Mouse (Mus musculus): ENCODE measurements around the gene Gpr162.

DNA sequence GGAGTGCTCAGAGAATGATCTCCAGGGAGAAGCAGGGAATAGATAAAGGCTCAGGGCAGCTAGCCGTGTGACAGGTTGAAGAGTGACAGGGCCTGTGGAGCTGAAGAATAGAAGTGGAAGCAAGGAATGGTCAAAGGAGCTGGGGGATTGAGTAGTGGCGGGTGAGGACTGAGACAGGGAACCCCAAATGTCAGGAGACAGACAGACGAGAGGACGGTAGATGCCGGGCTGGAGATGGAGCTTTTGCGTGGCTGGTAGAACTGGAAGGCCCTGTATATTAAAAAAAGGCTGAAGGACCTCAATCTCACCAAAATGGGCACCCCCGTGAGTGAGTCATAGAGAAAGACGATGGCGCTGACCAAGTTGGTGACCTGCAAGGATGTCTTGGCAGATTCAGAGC lies 3.3 kb downstream of the Gpr162 start:
- TF ChIP-seq CTCF (IDR thresholded peaks at IDR 0.05; ENCODE audit: borderline replicate concordance, insufficient read depth, low read depth, low read length) (no peak), POLR2A (IDR thresholded peaks at IDR 0.05; ENCODE audit: borderline replicate concordance, insufficient read depth, low read length) (no peak)

All from cerebellum, adult 2 months (tissue).